Mouse (Mus musculus) adrenal gland (tissue): ENCODE results near the gene Mphosph10.

ENCODE experiments used
- intact Hi-C: fragments of 180-260 bp; cut with DNase I; formaldehyde crosslinking; loops from one replicate; pipeline ENCODE4 v1.15.1; 2025
- long read RNA-seq, 2 experiments: library from polyadenylated mRNA; unstranded; transcript quantifications; one replicate each; pipeline ENCODE4 v2.0.0; 2020; ENCODE audit warnings: borderline replicate concordance in 1 of 2; ENCODE audit not compliant: insufficient replicate concordance in 1 of 2

Mphosph10 gene
- long read RNA-seq, experiment 1, transcript Mphosph10-201 (11 exons, 2,248 nt): major isoform, 14 of 37 reads
- long read RNA-seq, experiment 1, partial matches to known transcripts: 21 of 37 reads
- long read RNA-seq, experiment 1, other reads (novel, unspliced or antisense): 0 of 37 reads
- long read RNA-seq, experiment 2, partial matches to known transcripts: 26 of 34 reads
- long read RNA-seq, experiment 2, other reads (novel, unspliced or antisense): 1 of 34 reads

GRCm38 (mm10) chr7:64392122-64392818 lies at the start of gene Mphosph10, which contains the start of gene Mcee:
Gene Mphosph10 (minus strand): TSS chr7:64392268.
Gene Mcee (plus strand): TSS chr7:64392607.
- intact Hi-C loops: no loop called here

GRCm38 (mm10) chr7:64440519-64440918 lies 48.5 kb upstream of the Mphosph10 start:
- intact Hi-C loops: no loop called here

GRCm38 (mm10) chr7:64439595-64440518 lies 47.8 kb upstream of the Mphosph10 start:
- intact Hi-C loops: no loop called here

GRCm38 (mm10) chr7:64424861-64425260 lies 32.8 kb upstream of the Mphosph10 start:
- intact Hi-C loops: no loop called here

GRCm38 (mm10) chr7:64403989-64404388 lies 11.9 kb upstream of the Mphosph10 start:
- intact Hi-C loops: no loop called here

- intact Hi-C loops: no loop called here
Measured at GRCm38 (mm10) chr7:64402452-64402851, 10.4 kb upstream of the Mphosph10 start.

- intact Hi-C loops: no loop called here
Measured at GRCm38 (mm10) chr7:64400725-64401124, 8.7 kb upstream of the Mphosph10 start.

- intact Hi-C loops: no loop called here
Measured at GRCm38 (mm10) chr7:64392819-64393151, 717 bp upstream of the Mphosph10 start.

- intact Hi-C loops: no loop called here
Measured at GRCm38 (mm10) chr7:64391479-64391878, 589 bp downstream of the Mphosph10 start.

GRCm38 (mm10) chr7:64373830-64374562 lies 18.1 kb downstream of the Mphosph10 start, which contains the start of gene Fan1:
Gene Fan1 (minus strand): TSS chr7:64374095.
- intact Hi-C loops: no loop called here

- intact Hi-C loops: no loop called here
Measured at GRCm38 (mm10) chr7:64373147-64373829, 18.8 kb downstream of the Mphosph10 start.

GRCm38 (mm10) chr7:64371940-64372878 lies 19.9 kb downstream of the Mphosph10 start:
- intact Hi-C loops: no loop called here

- intact Hi-C loops: no loop called here
Measured at GRCm38 (mm10) chr7:64369841-64370240, 22.2 kb downstream of the Mphosph10 start.

- intact Hi-C loops: no loop called here
Measured at GRCm38 (mm10) chr7:64365863-64366262, 26.2 kb downstream of the Mphosph10 start.

GRCm38 (mm10) chr7:64360586-64360945 lies 31.5 kb downstream of the Mphosph10 start:
- intact Hi-C loops: no loop called here

GRCm38 (mm10) chr7:64359943-64360585 lies 32.0 kb downstream of the Mphosph10 start:
- intact Hi-C loops: no loop called here

- intact Hi-C loops: no loop called here
Measured at GRCm38 (mm10) chr7:64358666-64359065, 33.4 kb downstream of the Mphosph10 start.

- intact Hi-C loops: no loop called here
Measured at GRCm38 (mm10) chr7:64357405-64357804, 34.7 kb downstream of the Mphosph10 start.

- intact Hi-C loops: no loop called here
Measured at GRCm38 (mm10) chr7:64356661-64357060, 35.4 kb downstream of the Mphosph10 start.
